Mouse (Mus musculus) kidney, adult 9 months (tissue): ENCODE results near the gene Mex3d.
A peak's percentile ranks its signal among the peaks of the same experiment; 100 is the strongest.

Experiments
- DNase-seq: peaks from one replicate; pipeline ENCODE4 v3.0.0; 2022

Mex3d gene

DNA sequence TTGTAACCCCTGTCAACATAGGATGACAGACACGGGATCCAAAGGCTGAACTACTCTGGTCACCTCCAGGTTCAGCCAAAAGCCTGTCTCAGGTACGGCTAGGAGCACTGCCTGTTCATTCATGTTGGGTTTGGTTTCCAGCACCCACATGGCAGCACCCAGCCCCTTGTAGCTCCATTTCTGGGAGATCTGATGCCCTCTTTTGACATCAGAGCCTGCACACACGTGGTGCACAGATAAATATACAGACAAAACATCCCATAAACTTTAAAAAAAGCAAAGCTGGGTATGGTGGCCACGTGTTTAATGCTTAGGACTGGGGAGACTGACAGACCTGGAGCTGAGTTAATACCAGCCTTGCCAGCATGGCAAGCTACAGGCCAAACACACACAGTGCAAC lies 20.5 kb upstream of the Mex3d start:
- no peak for DNase-seq

DNA sequence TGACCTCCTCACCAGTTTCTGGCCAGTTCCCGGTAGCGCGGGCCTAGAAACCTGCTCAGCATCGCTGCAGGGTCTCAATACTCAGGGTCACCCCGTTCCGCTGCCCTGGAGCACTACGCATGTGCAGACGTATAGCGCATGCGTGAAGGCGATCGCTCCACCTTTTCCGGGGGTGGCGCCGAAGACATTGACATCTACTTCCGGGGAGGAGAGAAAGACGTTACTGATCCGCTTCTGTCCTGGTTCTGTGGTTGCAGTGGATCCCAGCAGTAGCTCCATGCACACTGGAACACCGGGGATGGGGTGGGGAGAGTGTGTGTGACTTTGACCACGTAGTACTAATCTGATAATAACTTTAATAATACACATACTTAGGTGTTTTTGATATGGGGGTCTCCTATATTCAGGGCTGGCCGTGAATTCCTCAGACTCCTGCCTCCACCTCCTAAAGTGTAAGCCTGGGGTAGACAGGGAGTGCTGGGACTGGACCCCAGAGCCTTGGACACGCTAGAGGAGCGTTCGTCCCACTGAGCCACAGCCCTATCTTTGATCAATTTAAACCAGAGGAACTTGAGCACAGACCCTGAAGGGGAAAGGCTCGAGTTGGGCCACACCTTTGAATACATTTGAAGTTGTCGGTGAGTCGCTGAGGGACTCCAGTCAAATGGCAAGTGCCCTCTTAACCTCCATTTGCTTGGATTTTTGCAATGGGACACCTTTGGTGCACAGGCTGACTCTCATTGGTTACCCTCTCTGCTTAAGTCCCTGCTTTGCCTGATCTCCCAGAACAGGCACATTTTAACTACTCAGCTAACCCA lies 19.4 kb upstream of the Mex3d start, which contains the start of gene Uqcr11:
Uqcr11 (minus strand) TSS at position 147 of the 818 bp plus-strand sequence.
- DNase-seq = peak; percentile 97

DNA sequence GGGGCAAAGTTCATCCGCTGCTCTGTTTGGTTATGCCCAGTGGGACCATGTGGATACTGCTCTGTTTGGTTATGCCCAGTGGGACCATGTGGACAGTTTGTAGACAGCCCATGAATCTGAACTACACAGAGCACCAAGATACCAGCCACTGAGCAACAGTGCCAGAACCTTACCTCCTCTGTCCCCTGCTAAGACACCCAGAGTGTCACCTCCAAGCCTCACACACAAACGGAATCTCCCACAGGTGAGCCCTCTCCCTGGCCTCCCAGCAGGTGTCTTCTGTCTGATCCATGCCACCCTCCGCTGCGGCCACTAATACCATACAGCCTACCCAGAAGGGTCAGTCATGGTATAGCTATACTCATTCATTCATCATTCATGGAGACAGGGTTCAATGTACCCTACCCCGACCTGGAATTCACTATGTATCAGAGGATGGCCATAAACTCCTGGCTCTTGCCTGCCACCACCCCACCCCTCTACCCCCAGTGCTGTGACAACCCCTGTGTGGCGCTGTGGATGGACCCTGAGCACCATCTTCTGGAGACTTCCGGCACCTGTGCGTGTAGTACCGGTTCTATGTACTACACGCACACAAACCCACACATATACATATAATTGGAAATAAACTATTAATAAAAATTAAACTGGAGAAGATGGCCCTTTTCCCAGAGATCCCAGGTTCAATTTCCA lies 18.2 kb upstream of the Mex3d start:
- no peak for DNase-seq

DNA sequence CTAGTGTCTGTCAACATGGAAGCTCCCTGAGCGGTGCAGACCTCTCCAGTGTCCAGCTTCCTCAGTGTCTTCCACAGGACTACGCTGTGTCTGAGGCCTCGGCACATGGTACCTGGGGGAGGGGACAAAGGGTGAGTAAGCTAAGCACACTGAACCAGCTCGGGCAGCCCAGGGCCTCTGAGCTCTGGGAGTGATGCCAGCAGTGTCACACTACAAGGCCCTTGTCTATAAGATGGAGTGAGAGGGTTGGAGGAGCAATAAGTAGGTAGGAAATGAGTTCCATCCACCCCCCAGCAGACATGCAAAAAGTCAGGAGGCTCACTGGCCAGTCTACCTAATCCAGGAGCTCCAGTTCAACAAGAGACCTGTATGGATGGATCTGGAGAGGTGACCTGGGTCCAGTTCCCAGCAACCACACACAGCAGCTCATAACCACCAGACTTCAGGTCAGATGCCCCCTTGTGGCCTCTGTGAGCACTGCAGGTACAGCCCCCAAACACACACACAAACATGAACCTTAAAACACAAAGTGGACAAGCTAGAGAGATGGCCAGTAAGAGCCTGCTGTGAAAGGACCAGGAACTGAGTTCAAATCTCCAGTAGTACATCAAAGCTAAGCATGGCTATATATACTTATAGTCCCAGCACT lies 15.7 kb upstream of the Mex3d start:
- DNase-seq = peak; percentile 57

DNA sequence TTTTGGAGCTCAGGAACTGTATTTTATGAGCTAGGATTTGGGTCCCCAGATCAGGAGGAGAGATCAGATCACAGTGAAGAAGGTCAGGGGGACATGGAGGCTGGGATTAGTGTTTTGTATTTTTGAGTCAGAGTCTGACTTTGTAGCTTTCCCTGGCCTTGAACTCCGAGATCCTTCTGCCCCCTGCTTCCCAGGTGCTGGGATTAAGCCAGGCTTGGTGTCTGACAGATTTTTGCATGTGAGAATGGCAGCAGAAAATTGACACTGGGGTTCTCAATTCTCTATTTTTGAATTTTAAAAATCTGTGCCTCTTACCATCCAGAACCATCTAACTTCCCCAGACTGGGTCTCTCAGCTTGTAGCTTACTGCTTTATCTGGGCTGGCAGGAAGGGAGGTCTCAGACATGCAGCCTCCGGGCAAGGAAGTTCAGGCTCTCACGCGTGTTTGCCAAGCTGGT lies 13.3 kb upstream of the Mex3d start:
- DNase-seq = no peak

DNA sequence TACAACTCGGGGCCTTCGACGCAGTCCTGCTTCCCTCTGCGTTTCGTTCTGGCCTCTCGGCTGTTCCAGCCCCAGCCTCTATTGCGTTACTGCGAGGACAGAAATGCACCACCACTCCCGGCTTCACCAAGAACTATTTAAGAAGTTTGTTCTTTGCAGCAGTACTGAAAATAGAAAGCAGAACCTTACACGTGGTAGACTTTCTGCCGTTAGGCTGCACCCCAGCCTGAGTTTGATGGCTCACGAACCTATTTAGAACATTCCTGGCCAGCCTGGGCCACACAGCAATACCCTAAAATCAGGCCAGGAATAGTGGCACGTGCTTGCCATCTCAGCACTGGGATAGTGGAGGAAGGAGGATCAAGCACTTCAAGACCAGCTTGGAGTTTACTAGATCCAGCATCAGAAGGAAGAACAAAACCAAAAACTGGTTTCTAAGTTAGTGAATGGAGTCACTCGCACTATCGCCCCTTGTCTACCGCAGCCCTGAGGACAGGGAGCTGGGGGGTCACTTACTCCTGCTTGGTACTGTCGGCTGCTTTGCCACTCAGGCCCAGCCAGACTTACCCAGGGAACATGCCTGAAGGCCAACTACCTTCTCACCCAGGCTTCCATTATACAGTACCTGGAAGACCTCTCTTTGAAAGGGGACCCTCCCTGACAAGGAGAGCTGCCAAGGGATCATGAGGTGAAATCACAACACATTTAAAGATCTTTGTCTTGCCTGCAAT lies 12.7 kb upstream of the Mex3d start:
- no peak for DNase-seq

DNA sequence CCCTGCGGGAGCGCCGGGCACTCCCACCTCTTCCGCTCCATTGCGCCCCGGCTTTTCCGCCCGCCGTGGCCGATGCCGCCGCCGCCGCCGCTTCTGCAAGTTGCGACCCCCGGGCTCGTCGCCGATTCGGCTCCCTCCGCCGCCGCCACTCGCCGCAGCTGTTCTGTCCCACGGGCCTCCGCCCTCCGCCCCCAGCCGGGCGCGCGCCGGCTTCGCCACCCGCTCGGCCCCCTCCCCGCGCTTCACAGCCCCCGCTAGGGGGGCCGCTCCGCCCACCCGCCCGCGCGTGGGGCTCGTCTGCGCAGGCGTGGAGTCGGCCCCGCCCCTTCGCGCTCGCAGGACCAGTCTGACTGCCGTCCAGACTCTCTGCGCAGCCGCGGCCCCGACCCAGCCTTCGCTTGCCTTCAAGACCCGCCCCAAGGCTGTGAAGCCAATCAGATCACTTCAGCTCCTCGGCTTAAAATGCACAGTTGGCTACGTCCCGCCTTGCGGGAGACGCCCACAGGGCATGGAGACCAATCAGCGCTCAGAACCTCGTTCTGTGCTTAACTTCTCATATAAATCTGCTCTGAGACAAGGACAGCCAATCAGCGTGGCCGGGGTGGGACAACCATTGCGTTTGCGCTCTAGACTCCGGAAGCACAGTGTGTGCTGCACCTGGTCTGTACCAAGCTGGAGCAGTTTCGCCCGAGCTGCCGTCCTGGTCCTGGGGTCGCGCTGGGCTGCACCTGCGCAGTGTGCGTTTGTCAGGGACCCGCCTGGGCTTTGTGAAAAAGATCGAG lies 11.9 kb upstream of the Mex3d start, which contains the start of gene Mbd3:
Mbd3 (minus strand) TSS at position 360 of the 782 bp plus-strand sequence.
- DNase-seq = peak; percentile 100

DNA sequence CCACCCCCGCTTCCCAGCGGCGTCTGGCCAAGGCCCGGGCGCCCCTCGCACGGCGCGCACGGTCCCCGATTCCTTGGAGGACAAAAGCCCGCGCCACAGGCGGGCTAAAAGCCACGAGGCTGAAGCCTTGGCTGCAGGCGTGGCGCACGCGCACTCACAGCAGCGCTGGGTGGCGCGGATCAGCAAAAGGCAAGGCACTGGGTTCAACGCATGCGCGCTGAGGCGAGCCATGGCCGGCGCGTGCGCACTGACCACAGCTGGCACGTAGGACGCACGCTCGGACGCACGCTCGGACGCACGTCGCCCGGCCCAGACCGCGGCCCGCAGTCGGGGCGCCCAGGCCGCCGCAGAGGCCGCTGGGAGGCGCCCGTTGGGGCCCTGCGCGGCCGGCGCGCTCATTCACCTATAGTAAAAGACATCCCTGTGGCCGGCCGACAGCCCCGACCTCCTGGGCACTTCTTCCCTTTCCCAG lies 11.3 kb upstream of the Mex3d start:
- peak; percentile 98 for DNase-seq

DNA sequence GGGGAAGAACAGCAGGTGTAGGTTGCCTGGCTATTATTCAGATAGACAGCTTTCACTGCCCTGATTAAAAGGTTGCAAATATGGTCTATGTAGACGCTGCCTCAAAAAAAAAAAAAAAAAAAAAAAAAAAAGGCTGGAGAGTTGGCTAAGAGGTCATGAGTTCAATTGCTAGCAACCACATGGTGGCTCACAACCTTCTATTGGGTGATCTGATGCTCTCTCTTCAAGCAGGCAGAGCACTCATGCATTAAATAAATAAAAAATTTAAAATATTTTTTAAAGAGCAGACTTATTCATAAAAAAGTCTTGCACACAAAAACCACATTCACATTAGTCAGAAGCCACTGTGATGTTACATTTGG lies 10.7 kb upstream of the Mex3d start:
- DNase-seq = no peak

DNA sequence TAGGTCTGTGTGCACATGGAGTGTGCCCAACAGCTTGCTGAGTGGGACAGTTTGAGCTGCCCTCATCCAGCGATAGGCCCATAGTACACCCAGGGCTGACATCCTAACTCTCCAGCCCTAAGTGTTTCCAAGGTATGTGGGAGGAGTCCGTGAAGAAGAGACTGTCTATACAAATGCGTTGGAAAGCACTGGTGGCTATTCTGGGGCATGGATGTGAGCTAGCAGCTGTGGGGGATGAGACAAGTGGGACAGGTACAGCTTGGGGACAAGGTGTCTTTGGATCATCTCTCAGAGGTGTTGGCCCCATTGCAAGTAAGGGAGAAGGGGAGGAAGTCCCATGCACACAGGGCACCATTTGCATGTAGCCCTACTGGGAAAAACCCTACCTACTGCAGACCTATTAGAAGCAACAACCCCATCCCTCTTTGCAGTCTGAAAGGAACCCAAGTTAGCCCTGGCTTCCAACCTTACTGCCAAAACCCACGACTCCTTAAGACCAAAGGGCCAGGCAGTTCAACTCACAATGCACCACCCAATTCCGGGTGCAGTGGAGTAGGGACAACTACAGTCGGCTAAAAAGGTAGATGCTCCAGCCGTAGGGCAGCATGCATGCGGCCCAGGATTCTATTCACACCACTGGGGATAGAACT lies 10.2 kb upstream of the Mex3d start:
- DNase-seq = no peak

DNA sequence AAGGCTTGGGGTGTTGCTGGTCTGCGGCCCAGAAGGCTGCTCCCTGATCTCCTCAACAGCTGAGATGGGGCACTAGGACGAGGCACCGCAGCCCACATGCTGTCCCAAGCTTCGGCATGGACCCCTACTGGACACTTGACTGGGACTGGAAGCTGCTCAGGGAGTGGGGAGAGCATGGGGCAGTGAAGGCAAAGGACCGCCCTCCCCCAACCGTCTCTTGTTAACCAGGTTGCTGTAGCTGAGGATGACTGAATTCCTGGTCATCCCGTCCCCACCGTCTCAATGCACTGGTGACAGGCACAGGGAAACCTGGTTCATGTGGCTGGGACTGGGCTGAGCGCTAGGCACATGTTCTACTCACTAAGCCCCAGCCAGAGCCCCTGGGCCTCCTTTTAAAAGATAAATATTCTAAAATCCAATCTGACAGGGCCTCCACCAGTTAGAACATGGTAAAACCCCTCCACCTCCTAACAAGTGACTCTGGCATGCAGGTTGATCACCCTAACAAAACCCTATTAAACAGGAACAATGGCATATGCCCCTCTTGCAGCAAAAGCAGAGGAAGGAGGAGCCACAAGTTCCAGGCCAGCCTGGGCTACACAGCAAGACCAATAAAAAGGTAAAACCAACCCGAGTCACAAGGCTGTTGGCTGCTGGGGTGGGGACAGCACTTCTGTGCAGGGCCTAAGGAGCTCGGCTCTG lies 9.5 kb upstream of the Mex3d start:
- DNase-seq = no peak

DNA sequence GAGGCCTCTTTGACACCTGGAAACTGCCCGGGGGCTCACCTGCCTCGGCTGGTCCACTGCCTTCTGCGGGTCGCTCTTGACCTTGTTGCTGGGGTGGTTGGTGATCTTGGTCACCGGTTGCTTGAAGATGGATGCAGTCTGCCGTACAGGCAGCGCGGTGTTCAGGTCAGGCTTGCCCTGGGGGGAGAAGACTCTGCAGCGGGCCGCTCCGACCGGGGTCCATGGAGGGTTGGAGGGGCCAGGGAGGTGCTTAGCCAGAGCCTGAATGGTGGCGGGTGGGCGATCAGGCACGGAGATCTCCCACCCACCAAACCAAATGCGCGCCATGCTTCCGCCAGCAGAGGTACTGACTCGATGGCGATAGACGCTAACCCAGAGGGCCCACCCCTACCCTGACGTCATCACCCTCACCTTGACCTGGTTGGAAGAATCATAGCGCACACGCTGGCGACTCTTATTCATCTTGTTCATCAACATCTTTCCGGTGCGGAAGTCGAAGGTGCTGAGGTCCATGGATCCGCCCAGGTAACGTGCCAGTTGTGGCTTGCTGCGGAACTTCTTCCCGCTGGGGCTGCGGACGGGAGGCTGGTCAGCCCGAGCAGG lies 7.7 kb upstream of the Mex3d start:
- DNase-seq = no peak

DNA sequence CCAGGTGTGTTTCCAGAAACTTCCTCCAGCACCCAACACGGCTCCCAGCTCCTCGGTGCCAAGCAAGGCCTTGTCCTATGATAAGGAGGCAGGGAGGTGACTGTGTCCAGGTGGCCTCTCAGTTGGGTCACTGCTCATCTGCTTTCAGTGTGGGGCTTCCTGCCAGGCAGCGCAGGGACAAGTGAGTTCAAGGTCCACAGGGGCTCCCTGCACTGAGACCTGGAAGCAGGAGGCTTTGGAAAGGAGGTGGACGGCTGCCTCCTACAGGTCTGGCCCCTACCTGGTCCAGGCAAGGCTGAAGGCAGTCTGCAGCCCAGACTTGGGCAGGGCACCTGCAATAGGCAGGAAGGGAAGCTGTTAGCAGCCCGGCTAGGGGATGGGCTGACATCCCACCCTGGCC lies 5.2 kb upstream of the Mex3d start:
- DNase-seq = peak; percentile 75

DNA sequence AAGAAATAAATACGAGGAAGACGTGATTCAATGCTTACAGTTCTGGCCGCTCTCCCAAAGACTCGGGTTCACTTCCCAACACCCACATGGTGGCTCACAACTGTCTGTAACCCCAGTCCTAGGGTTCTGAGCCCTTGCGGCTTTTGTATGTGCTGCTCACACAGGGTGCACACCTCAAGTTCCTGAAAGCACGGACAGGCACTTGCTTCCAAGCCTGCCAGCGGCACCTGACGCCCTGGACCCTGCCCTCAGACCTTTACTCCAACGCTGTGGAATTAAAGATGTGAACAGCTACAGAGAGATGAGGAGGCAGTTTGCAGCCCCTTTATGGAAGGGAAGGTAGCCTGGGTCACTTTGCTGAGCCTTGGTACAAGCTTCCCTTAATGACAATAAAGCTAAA lies 3.2 kb upstream of the Mex3d start:
- peak; percentile 68 for DNase-seq

DNA sequence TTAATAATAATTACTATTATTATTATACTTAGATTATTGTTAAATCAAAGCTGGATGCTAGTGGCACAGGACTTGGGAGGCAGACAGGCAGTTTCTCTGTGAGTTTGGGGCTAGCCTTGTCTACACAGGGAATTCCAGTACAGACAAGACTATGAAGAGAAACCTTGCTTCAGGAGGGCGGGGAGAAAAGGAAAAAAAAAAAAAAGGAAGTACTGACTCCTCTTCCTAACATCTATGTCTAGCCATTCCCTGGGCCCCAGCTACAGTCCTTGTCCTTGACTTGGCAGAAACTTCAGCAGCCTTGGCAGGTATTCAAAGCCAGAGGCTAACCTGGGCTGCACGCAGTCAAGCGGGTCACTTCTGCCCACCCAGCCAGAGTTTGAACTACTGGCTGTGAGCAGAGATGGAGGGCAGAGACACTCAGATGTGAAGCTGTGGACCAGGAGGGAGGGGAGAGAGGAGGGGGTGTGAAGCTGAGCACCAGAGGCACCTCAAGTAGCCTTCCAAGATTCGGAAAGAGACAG lies 1.8 kb upstream of the Mex3d start:
- DNase-seq = no peak

DNA sequence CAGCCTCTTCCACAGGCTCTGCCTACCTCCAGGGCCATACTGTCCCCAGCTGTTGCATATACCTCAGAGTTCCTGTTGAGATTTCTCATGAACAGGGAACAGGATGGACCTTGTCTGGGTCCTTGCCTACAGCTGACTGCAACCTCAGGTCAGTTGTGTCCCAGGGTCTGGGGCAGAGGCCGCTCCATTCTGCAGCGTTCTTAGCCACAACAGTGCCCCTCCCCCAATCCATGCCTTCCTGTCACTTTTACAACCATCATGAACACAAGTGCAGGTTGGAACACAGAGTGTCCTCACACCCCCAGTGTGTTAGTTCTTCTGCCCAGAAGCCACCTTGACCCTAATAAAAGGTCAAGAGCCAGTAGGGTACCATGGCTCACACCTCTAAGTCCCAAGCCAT lies 1.3 kb upstream of the Mex3d start:
- no peak for DNase-seq

DNA sequence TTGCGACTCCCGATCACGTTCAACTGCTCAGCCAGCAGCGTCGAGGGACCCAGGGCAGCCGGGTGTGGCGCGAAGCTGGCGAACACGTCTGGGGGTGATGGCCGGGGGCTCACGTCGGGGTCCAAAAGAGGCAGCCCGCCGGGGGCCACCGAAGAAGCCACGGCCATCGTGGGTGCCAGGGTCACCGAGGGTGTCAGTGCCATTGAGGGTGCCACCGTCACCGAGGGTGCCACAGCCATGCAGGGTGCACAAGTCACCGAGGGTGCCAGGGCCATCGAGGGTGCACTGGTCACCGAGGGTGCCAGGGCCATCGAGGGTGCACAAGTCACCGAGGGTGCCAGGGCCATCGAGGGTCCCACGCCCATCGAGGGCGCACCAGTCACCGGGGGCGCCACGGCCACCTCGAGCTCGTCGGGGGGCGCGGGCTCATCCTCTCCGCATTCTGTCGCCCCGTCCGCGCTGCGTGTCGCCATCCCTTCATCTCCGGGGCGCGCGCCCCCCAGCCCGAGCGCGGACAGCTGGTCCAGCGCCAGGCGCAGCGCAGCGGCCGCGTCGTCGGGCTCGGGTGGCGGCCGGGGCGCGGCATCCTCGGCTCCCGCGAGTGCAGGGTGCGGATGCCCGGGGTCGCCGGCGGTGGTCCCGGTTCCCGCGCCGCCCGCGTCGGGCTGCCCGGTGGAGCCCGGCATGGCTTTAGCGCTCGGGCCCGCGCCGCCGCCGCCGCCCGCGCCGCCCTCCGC lies 556 bp downstream of the Mex3d start:
- no peak for DNase-seq

DNA sequence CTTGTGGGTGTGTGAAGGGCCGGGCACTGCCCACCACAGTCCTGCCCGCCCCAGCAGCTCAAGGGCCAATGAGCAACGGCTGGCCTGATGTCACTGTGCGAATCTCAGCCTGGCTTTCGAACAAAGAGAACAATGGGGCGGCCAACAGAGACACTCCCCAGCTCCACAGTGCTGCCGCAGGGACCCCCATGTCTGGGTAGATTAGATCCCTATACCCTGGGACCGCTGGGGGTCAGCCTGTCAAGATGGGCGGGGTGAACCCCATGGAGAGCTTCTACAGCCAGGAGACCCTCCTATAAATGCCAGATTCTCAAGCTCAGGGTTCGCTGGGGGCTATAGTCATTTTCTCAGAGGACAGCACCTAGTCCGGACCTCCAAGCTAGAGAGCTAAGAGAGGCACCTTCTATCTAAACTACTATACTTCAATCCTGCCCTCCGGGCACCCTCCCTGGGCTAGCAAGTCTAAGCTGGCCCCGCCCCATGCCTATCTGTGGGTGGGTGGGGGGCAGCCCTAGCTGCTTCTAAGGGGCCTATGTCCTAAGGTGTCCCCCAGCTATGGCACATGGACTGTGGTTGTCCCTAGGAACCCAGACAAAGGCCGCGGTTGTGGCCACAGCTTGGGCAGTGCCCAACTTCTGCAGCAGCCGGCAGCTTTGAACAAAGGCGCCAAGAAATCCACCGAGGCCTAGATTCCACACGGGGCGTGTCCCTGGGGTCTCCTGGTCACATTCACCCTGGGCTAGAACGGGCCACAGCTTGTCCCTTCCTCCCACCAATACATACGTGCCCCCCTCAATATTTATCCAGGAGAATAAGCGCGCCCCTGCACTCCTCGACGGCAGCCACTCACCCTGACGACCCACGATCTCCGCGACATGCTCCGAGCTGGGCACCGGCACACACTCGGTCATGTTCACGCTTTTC lies 1.4 kb downstream of the Mex3d start:
- no peak for DNase-seq
